Mouse (Mus musculus) cerebellum, adult (tissue): ENCODE data around the gene Ccdc47.

Source experiments
- ATAC-seq: cut with Nextera tagmentation; 2 replicates; pipeline ENCODE4 v1.9.2; 2017; ENCODE audit warnings: mild to moderate bottlenecking, moderate library complexity, mixed read lengths; ENCODE audit not compliant: insufficient number of reproducible peaks, low FRiP score, low TSS enrichment

Gene Ccdc47

GRCm38 (mm10) chr11:106163546-106163945, 52.6 kb downstream of the Ccdc47 start:
- no peak for ATAC-seq

- no peak for ATAC-seq
Measured at GRCm38 (mm10) chr11:106162237-106162636, 53.9 kb downstream of the Ccdc47 start.

GRCm38 (mm10) chr11:106160841-106161721, 55.1 kb downstream of the Ccdc47 start, which contains the start of the genes Gm10840 and Limd2:
Gene Gm10840 (plus strand): TSS chr11:106160850.
Gene Limd2 (minus strand): TSS chr11:106160860.
- no peak for ATAC-seq

GRCm38 (mm10) chr11:106159921-106160840, 56.0 kb downstream of the Ccdc47 start:
- peak; percentile 13; the same call in 1 of the 2 replicates for ATAC-seq

GRCm38 (mm10) chr11:106159216-106159920, 56.8 kb downstream of the Ccdc47 start:
- ATAC-seq, result peak; percentile 15; the same call in 1 of the 2 replicates

GRCm38 (mm10) chr11:106158930-106159215, 57.3 kb downstream of the Ccdc47 start:
- ATAC-seq, result peak; percentile 7; the same call in 1 of the 2 replicates

- ATAC-seq, result no peak
Measured at GRCm38 (mm10) chr11:106158081-106158929, 57.8 kb downstream of the Ccdc47 start.

GRCm38 (mm10) chr11:106157154-106157553, 59.0 kb downstream of the Ccdc47 start:
- ATAC-seq, result no peak

GRCm38 (mm10) chr11:106156257-106156656, 59.9 kb downstream of the Ccdc47 start:
- no peak for ATAC-seq

GRCm38 (mm10) chr11:106155761-106156160, 60.4 kb downstream of the Ccdc47 start:
- ATAC-seq, result no peak

GRCm38 (mm10) chr11:106154770-106155169, 61.4 kb downstream of the Ccdc47 start:
- ATAC-seq, result no peak

- no peak for ATAC-seq
Measured at GRCm38 (mm10) chr11:106154091-106154490, 62.1 kb downstream of the Ccdc47 start.

GRCm38 (mm10) chr11:106152132-106152531, 64.0 kb downstream of the Ccdc47 start:
- peak; percentile 76 for ATAC-seq

- no peak for ATAC-seq
Measured at GRCm38 (mm10) chr11:106151219-106151618, 64.9 kb downstream of the Ccdc47 start.
